ENCODE assay signal across 9 mouse cellular contexts in the genomic region with DNA sequence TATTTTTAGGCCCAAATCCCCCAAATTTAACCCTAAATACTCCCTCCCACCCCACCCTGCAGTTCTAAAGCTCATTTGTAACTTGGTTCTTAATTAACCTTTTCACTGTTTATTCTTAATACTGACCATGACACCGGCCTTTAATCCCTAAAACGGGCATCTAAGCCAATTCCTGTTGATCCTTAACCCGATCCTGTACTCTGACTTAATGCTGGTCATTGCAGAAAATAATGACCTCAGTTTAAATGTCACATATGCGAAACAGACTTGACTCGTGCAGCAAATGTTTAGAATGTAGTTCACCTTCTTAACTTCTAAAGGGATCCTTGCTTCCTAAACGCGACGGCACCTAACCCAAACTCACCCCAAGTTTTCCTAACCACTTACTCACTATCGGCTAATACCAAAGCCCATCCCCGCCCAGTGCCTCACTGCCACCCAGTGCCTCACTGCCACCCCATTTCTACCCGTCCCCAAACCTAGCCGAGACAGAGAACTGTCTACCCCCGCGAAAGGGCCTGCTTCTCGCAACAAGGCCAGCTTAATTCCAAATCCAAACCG. TPM values are rescaled to one million over a fixed set of nuclear protein-coding genes. Genes with fewer than 3 reads are reported as not detected.
A peak's percentile ranks its signal among the peaks of the same experiment; 100 is the strongest.
DNase-seq lines count a peak whose midpoint lies in the region; ATAC-seq lines count a peak whose summit lies in the region.
"Had no signal": no experiment of that assay in that cellular context is flagged by ENCODE, and none has a peak within 500 bp of the region (broad histone marks: within the 10 kb centered on the region; RNA-seq: fewer than 3 reads in every experiment).

No protein-coding gene starts in this region.

- DNase-seq in kidney, adult 11 months, result no peak
- DNase-seq in midbrain, embryonic 10.5 days (ENCODE audit: low spot score), result no peak
- DNase-seq in layer of hippocampus, adult 18-20 months (ENCODE audit: low spot score in 2 of 2), result no peak
- DNase-seq in right cerebral cortex, postnatal 4 days, result no peak
- DNase-seq in adrenal gland, adult 18-20 months (ENCODE audit: low spot score in 2 of 2), result no peak

- peak overlapping the region; percentile 92 for H3K9ac ChIP-seq in kidney, embryonic 14.5 days (ENCODE audit: low read depth, low read length)
- peak overlapping the region; percentile 93 for H3K9ac ChIP-seq in hindbrain, embryonic 12.5 days

- peak overlapping the region; percentile 92 for H3K4me3 ChIP-seq in kidney, embryonic 14.5 days (ENCODE audit: low read length)
- H3K4me3 ChIP-seq in brown adipose tissue, adult 24 weeks (ENCODE audit: insufficient read depth, low read depth, low read length), result peak overlapping the region; percentile 92
- peak overlapping the region; percentile 85 for H3K4me3 ChIP-seq in hindbrain, embryonic 12.5 days
- peak overlapping the region; percentile 94 for H3K4me3 ChIP-seq in midbrain, embryonic 10.5 days

- whole genome bisulfite sequencing in kidney, embryonic 14.5 days, result 3% methylated on average over 16 of the region's 16 CpGs
- 4% methylated on average over 16 of the region's 16 CpGs for WGBS in hindbrain, embryonic 12.5 days
- 3% methylated on average over 16 of the region's 16 CpGs for WGBS in midbrain, embryonic 10.5 days

- peak overlapping the region; percentile 87 for H3K4me2 ChIP-seq in kidney, embryonic 14.5 days (replicated peaks; ENCODE audit: low read depth, low read length)
- H3K4me2 ChIP-seq in hindbrain, embryonic 12.5 days (replicated peaks), result peak overlapping the region; percentile 92

- H3K27me3 ChIP-seq in kidney, embryonic 14.5 days (ENCODE audit: control insufficient read depth, insufficient read depth, low read length), result no peaks in the 10 kb centered on the region
- H3K27me3 ChIP-seq in hindbrain, embryonic 12.5 days, result no peaks in the 10 kb centered on the region
- H3K27me3 ChIP-seq in midbrain, embryonic 10.5 days (ENCODE audit: low read depth, poor library complexity, severe bottlenecking), result no peaks in the 10 kb centered on the region

- ATAC-seq in kidney, embryonic 14.5 days (ENCODE audit: low FRiP score, low TSS enrichment), result no peak
- ATAC-seq in hindbrain, embryonic 12.5 days (ENCODE audit: low FRiP score), result peak; percentile 44

- H3K36me3 ChIP-seq in kidney, embryonic 14.5 days (ENCODE audit: control insufficient read depth, insufficient read depth, low read length), result peaks cover 34% of the 10 kb centered on the region
- peaks cover 20% of the 10 kb centered on the region for H3K36me3 ChIP-seq in hindbrain, embryonic 12.5 days
- H3K36me3 ChIP-seq in midbrain, embryonic 10.5 days, result peaks cover 37% of the 10 kb centered on the region

- no peaks in the 10 kb centered on the region for H3K9me3 ChIP-seq in kidney, embryonic 14.5 days (ENCODE audit: control insufficient read depth, low read length)
- H3K9me3 ChIP-seq in hindbrain, embryonic 12.5 days (replicated peaks), result no peaks in the 10 kb centered on the region
- H3K9me3 ChIP-seq in midbrain, embryonic 10.5 days (replicated peaks), result no peaks in the 10 kb centered on the region

- H3K27ac ChIP-seq in kidney, embryonic 14.5 days (ENCODE audit: low read depth, low read length), result peak overlapping the region; percentile 100
- H3K27ac ChIP-seq in brown adipose tissue, adult 24 weeks (replicated peaks; ENCODE audit: low read depth, low read length), result peak overlapping the region; percentile 96
- peak overlapping the region; percentile 97 for H3K27ac ChIP-seq in hindbrain, embryonic 12.5 days
- peak overlapping the region; percentile 96 for H3K27ac ChIP-seq in midbrain, embryonic 10.5 days (replicated peaks)

- peaks cover 55% of the 10 kb centered on the region for H3K4me1 ChIP-seq in kidney, embryonic 14.5 days (ENCODE audit: control insufficient read depth, insufficient read depth, low read length)
- peaks cover 26% of the 10 kb centered on the region for H3K4me1 ChIP-seq in brown adipose tissue, adult 24 weeks (ENCODE audit: control insufficient read depth, insufficient read depth, insufficient read length, low read length)
- peaks cover 55% of the 10 kb centered on the region for H3K4me1 ChIP-seq in hindbrain, embryonic 12.5 days
- peaks cover 57% of the 10 kb centered on the region for H3K4me1 ChIP-seq in midbrain, embryonic 10.5 days

RNA-seq across cellular contexts. Expression of a gene that starts 0.6 kb away (rescaled TPM):
- polyA plus RNA-seq in kidney, embryonic 14.5 days (2014; fragmentation: Nextera tagmentation; extraction: Ambion mirVana), result 50.2 and 55.7 TPM in 2 replicates
- polyA plus RNA-seq in brown adipose tissue, adult 24 weeks (2012; ENCODE audit: insufficient read depth, insufficient read length, missing spikeins), result 18.1 TPM in 2 replicates
- 60.2 and 65.7 TPM in 2 replicates for polyA plus RNA-seq in hindbrain, embryonic 12.5 days (2016; fragmentation: Nextera tagmentation; extraction: Ambion mirVana)
- 43.1 and 49.1 TPM in 2 replicates for polyA plus RNA-seq in midbrain, embryonic 10.5 days (2016; fragmentation: Nextera tagmentation; extraction: Ambion mirVana)
- 10 to 100 TPM; 67.4 to 74.5 TPM for total RNA-seq in layer of hippocampus, adult 18-20 months (2021)
- 100 to 1,000 TPM in 1 of 2 experiments, 10 to 100 TPM in 1; 95.8 to 144 TPM for total RNA-seq in adrenal gland, adult 18-20 months (2021)

RNA-seq across cellular contexts. Expression of a gene that starts 1.0 kb away (rescaled TPM):
- 72.6 and 87.2 TPM in 2 replicates for polyA plus RNA-seq in kidney, embryonic 14.5 days (2014; fragmentation: Nextera tagmentation; extraction: Ambion mirVana)
- 55.6 and 61.1 TPM in 2 replicates for polyA plus RNA-seq in brown adipose tissue, adult 24 weeks (2012; ENCODE audit: insufficient read depth, insufficient read length, missing spikeins)
- polyA plus RNA-seq in hindbrain, embryonic 12.5 days (2016; fragmentation: Nextera tagmentation; extraction: Ambion mirVana), result 70.5 and 71.7 TPM in 2 replicates
- 43.3 and 47.2 TPM in 2 replicates for polyA plus RNA-seq in midbrain, embryonic 10.5 days (2016; fragmentation: Nextera tagmentation; extraction: Ambion mirVana)
- 10 to 100 TPM; 35.8 to 42.1 TPM for total RNA-seq in layer of hippocampus, adult 18-20 months (2021)
- 100 to 1,000 TPM; 167 to 208 TPM for total RNA-seq in adrenal gland, adult 18-20 months (2021)

RNA-seq across cellular contexts. Expression of a gene that starts 17.0 kb away (rescaled TPM):
- 27.9 and 34.4 TPM in 2 replicates for polyA plus RNA-seq in kidney, embryonic 14.5 days (2014; fragmentation: Nextera tagmentation; extraction: Ambion mirVana)
- 14.6 and 17.2 TPM in 2 replicates for polyA plus RNA-seq in brown adipose tissue, adult 24 weeks (2012; ENCODE audit: insufficient read depth, insufficient read length, missing spikeins)
- 40.6 and 43.3 TPM in 2 replicates for polyA plus RNA-seq in hindbrain, embryonic 12.5 days (2016; fragmentation: Nextera tagmentation; extraction: Ambion mirVana)
- 20.7 and 21.0 TPM in 2 replicates for polyA plus RNA-seq in midbrain, embryonic 10.5 days (2016; fragmentation: Nextera tagmentation; extraction: Ambion mirVana)
- total RNA-seq in layer of hippocampus, adult 18-20 months (2021), result 10 to 100 TPM; 43.6 to 48.0 TPM
- total RNA-seq in adrenal gland, adult 18-20 months (2021), result 10 to 100 TPM; 40.7 to 48.7 TPM

RNA-seq across cellular contexts. Expression of a gene that starts 17.2 kb away (rescaled TPM):
- polyA plus RNA-seq in kidney, embryonic 14.5 days (2014; fragmentation: Nextera tagmentation; extraction: Ambion mirVana), result 13.1 and 17.9 TPM in 2 replicates
- 2.3 and 3.6 TPM in 2 replicates for polyA plus RNA-seq in brown adipose tissue, adult 24 weeks (2012; ENCODE audit: insufficient read depth, insufficient read length, missing spikeins)
- polyA plus RNA-seq in hindbrain, embryonic 12.5 days (2016; fragmentation: Nextera tagmentation; extraction: Ambion mirVana), result 46.5 and 48.7 TPM in 2 replicates
- polyA plus RNA-seq in midbrain, embryonic 10.5 days (2016; fragmentation: Nextera tagmentation; extraction: Ambion mirVana), result 26.7 and 31.6 TPM in 2 replicates
- 10 to 100 TPM; 58.8 to 65.2 TPM for total RNA-seq in layer of hippocampus, adult 18-20 months (2021)
- total RNA-seq in adrenal gland, adult 18-20 months (2021), result 1 to 10 TPM; 8.2 to 8.3 TPM

RNA-seq across cellular contexts. Expression of a gene that starts 22.8 kb away (rescaled TPM):
- polyA plus RNA-seq in kidney, embryonic 14.5 days (2014; fragmentation: Nextera tagmentation; extraction: Ambion mirVana), result 0.63 and 1.0 TPM in 2 replicates
- 1.5 TPM in 1 of 2 replicates, not detected in the other for polyA plus RNA-seq in brown adipose tissue, adult 24 weeks (2012; ENCODE audit: insufficient read depth, insufficient read length, missing spikeins)
- polyA plus RNA-seq in hindbrain, embryonic 12.5 days (2016; fragmentation: Nextera tagmentation; extraction: Ambion mirVana), result 2.4 and 4.0 TPM in 2 replicates
- 0.32 and 0.74 TPM in 2 replicates for polyA plus RNA-seq in midbrain, embryonic 10.5 days (2016; fragmentation: Nextera tagmentation; extraction: Ambion mirVana)
- total RNA-seq in layer of hippocampus, adult 18-20 months (2021), result not detected
- total RNA-seq in adrenal gland, adult 18-20 months (2021), result under 1 TPM; 0.70 to 0.73 TPM
- total RNA-seq: neutrophil, adult 5-6 weeks had no signal
